Mouse (Mus musculus) liver, embryonic 14.5 days (tissue): Measurements from ENCODE around the gene Tenm2.

Experiments
- CTCF ChIP-seq: IDR thresholded peaks from 2 replicates; pipeline ENCODE4 v1.5.1; 2016; ENCODE audit warnings: antibody characterized with exemption, low read depth, control low read depth
- EP300 ChIP-seq: IDR thresholded peaks from 2 replicates; pipeline ENCODE4 v1.6.1; 2016; ENCODE audit warnings: antibody characterized with exemption, low read depth

DNA sequence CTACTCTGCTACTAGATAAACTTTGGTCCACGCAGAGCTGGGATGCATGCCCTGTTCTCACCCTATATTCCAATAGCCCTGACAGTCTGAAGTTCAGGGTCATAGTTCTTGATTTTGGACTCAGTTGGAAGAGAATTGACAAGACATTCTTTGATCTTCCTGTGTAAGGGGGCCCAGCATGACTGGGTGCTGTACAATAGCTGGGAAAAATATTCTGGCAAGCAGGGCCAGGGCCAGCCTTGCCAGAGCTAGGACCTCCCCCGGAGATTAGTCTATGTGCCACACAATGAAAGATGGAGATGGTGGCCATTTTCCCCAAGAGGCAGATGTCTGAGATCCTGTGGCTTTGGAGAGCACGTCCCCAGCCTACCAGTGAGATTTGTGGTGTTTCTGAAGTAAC lies 1021.2 kb downstream of the Tenm2 start:
- TF ChIP-seq CTCF: no peak
- no peak for TF ChIP-seq EP300
